Mouse (Mus musculus) heart, embryonic 11.5 days (tissue): ENCODE measurements around the gene Cyba. TPM values are rescaled to one million over a fixed set of nuclear protein-coding genes. Genes with fewer than 3 reads are reported as not detected.
A peak's percentile ranks its signal among the peaks of the same experiment; 100 is the strongest.

Experiments
- ATAC-seq: fragments of 200-750 bp; cut with Nextera tagmentation; replicated peaks from 2 replicates; pipeline ENCODE4 v1.8.0; 2017; ENCODE audit warnings: moderate library complexity; ENCODE audit not compliant: insufficient number of reproducible peaks, low FRiP score, low TSS enrichment
- H3K27ac ChIP-seq: fragments of 300-500 bp; sonication (generic); 2 replicates; pipeline ENCODE4 v1.5.1; 2014; ENCODE audit warnings: mild to moderate bottlenecking, low read depth, low read length
- H3K27me3 ChIP-seq: fragments of 300-500 bp; sonication (generic); 2 replicates; pipeline ENCODE4 v1.6.1; 2014; ENCODE audit warnings: mild to moderate bottlenecking, low read length, mixed read lengths; ENCODE audit not compliant: control insufficient read depth, insufficient read depth
- H3K36me3 ChIP-seq: fragments of 300-500 bp; sonication (generic); 2 replicates; pipeline ENCODE4 v1.6.1; 2014; ENCODE audit warnings: mild to moderate bottlenecking, low read length, moderate library complexity, mixed read lengths; ENCODE audit not compliant: control insufficient read depth, insufficient read depth
- H3K4me1 ChIP-seq: fragments of 300-500 bp; sonication (generic); 2 replicates; pipeline ENCODE4 v1.6.1; 2014; ENCODE audit warnings: low read length; ENCODE audit not compliant: control insufficient read depth, insufficient read depth
- H3K4me2 ChIP-seq: fragments of 300-500 bp; sonication (generic); 2 replicates; pipeline ENCODE4 v1.6.1; 2014; ENCODE audit warnings: mild to moderate bottlenecking, moderate library complexity
- H3K4me3 ChIP-seq: fragments of 300-500 bp; sonication (generic); 2 replicates; pipeline ENCODE4 v1.5.1; 2014; ENCODE audit warnings: low read depth, low read length
- H3K9ac ChIP-seq: fragments of 300-500 bp; sonication (generic); 2 replicates; pipeline ENCODE4 v1.6.1; 2014; ENCODE audit warnings: mild to moderate bottlenecking, low read depth, low read length, moderate library complexity
- H3K9me3 ChIP-seq: fragments of 300-500 bp; sonication (generic); replicated peaks from 2 replicates; pipeline ENCODE4 v1.6.1; 2016; ENCODE audit warnings: low read length; ENCODE audit not compliant: control insufficient read depth
- WGBS: fragments of 180-500 bp; shearing (Covaris S2); extraction: QIAGEN DNeasy Blood & Tissue Kit; methylation state at CpG from one replicate; pipeline ENCODE4 v1.1.7; 2014; ENCODE audit not compliant: insufficient replicate concordance; 5-methylcytosine and 5-hydroxymethylcytosine counted together
- polyA plus RNA-seq: library from polyadenylated mRNA; unstranded; fragments of >200 nt; fragmentation: Nextera tagmentation; extraction: Ambion mirVana; gene quantifications from 2 replicates; pipeline ENCODE4 v1.2.1, GENCODE M21; 2014

Gene Cyba
- polyA plus RNA-seq, 1 experiment from 2014 or later, result 174 TPM

DNA sequence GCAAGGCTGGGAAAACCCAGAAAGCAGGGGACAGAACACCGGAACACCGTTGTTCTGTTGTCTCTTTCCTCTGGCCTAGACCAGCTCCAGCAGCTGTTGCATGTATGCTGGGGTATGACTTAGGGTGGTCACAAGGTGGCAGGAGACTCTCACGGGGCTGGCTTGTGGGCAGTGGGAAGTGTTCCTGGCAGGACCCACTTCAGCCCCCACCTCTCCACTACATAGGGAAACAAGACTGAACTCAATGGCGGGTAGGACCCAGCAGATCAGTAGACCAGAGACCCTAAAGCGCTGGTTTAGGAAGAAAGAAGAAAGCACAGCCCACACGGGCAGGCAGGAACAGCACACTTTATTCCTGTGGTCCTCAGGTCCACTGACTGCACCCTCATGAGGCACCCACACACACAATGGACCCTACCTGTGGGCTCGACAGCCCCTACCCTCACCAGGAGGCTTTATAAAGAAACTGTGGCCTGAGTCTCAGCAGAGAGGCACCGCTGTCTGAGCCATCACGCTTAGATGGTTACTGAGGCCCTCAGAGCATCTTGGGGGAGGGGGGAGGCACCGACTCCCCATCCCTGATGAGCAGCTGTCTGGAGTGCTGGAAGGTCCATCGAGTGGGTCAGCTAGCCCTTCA, 657 bp upstream of the Cyba start:
- ATAC-seq, result peak; percentile 12; the same call in 1 of the 2 replicates
- Histone ChIP-seq H3K4me1 (peaks cover 20% of the 10 kb centered on the region; the same call in 1 of the 2 replicates), H3K9ac (peak overlapping the region; percentile 81; the same call in 1 of the 2 replicates), H3K9me3 (no peaks in the 10 kb centered on the region), H3K4me3 (peak overlapping the region; percentile 65; the same call in 1 of the 2 replicates), H3K27me3 (no peaks in the 10 kb centered on the region), H3K4me2 (peak overlapping the region; percentile 96), H3K36me3 (peaks cover 14% of the 10 kb centered on the region), H3K27ac (peak overlapping the region; percentile 29; the same call in 1 of the 2 replicates)
- WGBS, result 65% methylated on average over 11 of the region's 11 CpGs

- Histone ChIP-seq H3K36me3 (peaks cover 11% of the 10 kb centered on the region), H3K9ac (peak overlapping the region; percentile 81), H3K4me2 (peak overlapping the region; percentile 96), H3K27me3 (no peaks in the 10 kb centered on the region), H3K4me3 (peak overlapping the region; percentile 65), H3K4me1 (peaks cover 13% of the 10 kb centered on the region; the same call in 1 of the 2 replicates), H3K27ac (peak overlapping the region; percentile 29; the same call in 1 of the 2 replicates), H3K9me3 (no peaks in the 10 kb centered on the region)
- 29% methylated on average over 18 of the region's 18 CpGs for WGBS
- ATAC-seq, result 0 out of 2 replicates have a peak, but pooled peaks have one; percentile 1
Measured at GRCm38 (mm10) chr8:122431694-122432442, 862 bp downstream of the Cyba start.

DNA sequence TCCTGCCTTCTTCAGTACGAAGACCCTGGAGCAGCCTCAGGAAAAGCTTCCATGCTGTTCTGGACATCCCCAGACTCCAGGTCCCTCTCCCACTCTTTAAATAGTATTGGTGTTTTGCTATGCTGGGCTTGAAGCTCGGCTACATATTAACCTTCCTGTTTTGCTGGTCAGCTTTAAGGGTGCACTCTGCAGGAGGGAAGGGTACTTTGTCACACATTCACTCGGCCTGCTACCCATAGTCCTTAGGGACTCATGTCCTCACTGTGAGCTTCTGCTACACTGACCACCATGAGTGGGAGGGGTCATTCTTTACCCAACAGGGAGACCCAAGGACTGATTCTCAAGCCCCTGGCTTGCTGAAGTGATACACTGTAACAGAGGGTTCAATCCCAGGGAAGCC, 2.1 kb downstream of the Cyba start:
- no peaks in the 10 kb centered on the region; the same call in 1 of the 2 replicates for H3K36me3 ChIP-seq
- no peak overlapping the region for H3K27ac ChIP-seq
- peaks cover 13% of the 10 kb centered on the region; the same call in 1 of the 2 replicates for H3K4me1 ChIP-seq
- H3K4me2 ChIP-seq, result no peak overlapping the region
- no peak for ATAC-seq
- no peak overlapping the region for H3K4me3 ChIP-seq
- no peaks in the 10 kb centered on the region for H3K9me3 ChIP-seq
- no peak overlapping the region for H3K9ac ChIP-seq
- WGBS, result 79% methylated on average over 3 of the region's 3 CpGs
- no peaks in the 10 kb centered on the region for H3K27me3 ChIP-seq

GRCm38 (mm10) chr8:122430058-122430636, 2.6 kb downstream of the Cyba start:
- H3K4me2 ChIP-seq, result no peak overlapping the region
- H3K27ac ChIP-seq, result no peak overlapping the region
- no peak overlapping the region for H3K4me3 ChIP-seq
- H3K9ac ChIP-seq, result no peak overlapping the region
- peaks cover 13% of the 10 kb centered on the region; the same call in 1 of the 2 replicates for H3K4me1 ChIP-seq
- H3K36me3 ChIP-seq, result no peaks in the 10 kb centered on the region; the same call in 1 of the 2 replicates
- ATAC-seq, result no peak
- no peaks in the 10 kb centered on the region for H3K9me3 ChIP-seq
- WGBS, result 75% methylated on average over 10 of the region's 10 CpGs
- H3K27me3 ChIP-seq, result no peaks in the 10 kb centered on the region

- ATAC-seq, result no peak
- no peaks in the 10 kb centered on the region; the same call in 1 of the 2 replicates for H3K36me3 ChIP-seq
- H3K4me1 ChIP-seq, result peaks cover 20% of the 10 kb centered on the region
- WGBS, result 88% methylated on average over 9 of the region's 9 CpGs
- H3K27me3 ChIP-seq, result no peaks in the 10 kb centered on the region
- H3K4me3 ChIP-seq, result no peak overlapping the region
- no peak overlapping the region for H3K4me2 ChIP-seq
- no peaks in the 10 kb centered on the region for H3K9me3 ChIP-seq
- H3K9ac ChIP-seq, result no peak overlapping the region
- no peak overlapping the region for H3K27ac ChIP-seq
Measured at GRCm38 (mm10) chr8:122428163-122428562, 4.6 kb downstream of the Cyba start.

DNA sequence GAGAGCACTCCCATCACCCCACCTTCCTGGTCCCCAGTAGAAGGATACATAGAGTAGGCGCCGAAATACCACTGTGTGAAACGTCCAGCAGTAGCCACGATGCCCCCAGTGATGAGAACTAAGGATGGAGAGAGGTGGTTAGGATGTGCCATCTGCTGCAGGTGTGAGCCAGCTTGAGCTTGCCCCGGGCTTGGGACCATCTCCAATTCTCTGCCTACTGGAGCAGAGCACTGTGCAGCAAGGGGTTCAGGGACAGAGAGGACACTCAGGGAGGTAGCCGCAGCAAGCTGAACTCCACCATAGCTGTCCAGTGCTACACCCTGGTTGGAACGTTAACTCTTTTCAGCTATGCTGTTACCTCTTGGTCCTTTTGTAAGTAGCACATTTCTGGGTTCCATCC, 5.1 kb downstream of the Cyba start:
- H3K36me3 ChIP-seq, result no peaks in the 10 kb centered on the region; the same call in 1 of the 2 replicates
- ATAC-seq, result no peak

DNA sequence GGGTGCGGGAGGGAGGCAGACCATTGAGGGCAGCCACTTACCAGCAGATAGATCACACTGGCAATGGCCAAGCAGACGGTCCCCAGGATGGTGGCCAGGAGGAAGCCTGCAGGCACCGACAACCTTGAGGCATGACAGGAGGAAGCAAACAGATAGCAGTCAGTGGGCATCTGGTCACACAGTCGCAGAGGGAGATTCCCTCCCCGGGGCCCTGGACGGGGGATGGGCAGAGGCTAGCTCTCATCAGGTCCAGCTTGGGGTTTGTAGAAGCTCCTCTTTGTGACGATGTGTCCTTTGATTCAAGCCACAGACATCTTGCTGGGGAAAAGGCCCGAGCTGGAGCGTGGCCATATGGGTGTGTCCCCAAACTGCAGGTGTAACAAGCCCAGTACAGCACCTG, 6.6 kb downstream of the Cyba start:
- H3K36me3 ChIP-seq, result no peaks in the 10 kb centered on the region; the same call in 1 of the 2 replicates
- 55% methylated on average over 9 of the region's 9 CpGs for WGBS
- ATAC-seq, result no peak

More for the DNA sequence above, 5.1 kb downstream of the Cyba start:
- Histone ChIP-seq H3K4me2 (no peak overlapping the region), H3K4me3 (no peak overlapping the region), H3K27ac (no peak overlapping the region), H3K27me3 (no peaks in the 10 kb centered on the region), H3K4me1 (peaks cover 14% of the 10 kb centered on the region), H3K9ac (no peak overlapping the region), H3K9me3 (no peaks in the 10 kb centered on the region)
- 84% methylated on average over 7 of the region's 7 CpGs for WGBS

GRCm38 (mm10) chr8:122423659-122424058, 9.1 kb downstream of the Cyba start:
- Histone ChIP-seq H3K4me2 (no peak overlapping the region), H3K27ac (no peak overlapping the region), H3K9ac (no peak overlapping the region), H3K27me3 (no peaks in the 10 kb centered on the region), H3K4me3 (no peak overlapping the region), H3K9me3 (no peaks in the 10 kb centered on the region), H3K4me1 (peaks cover 8% of the 10 kb centered on the region), H3K36me3 (no peaks in the 10 kb centered on the region; the same call in 1 of the 2 replicates)
- WGBS, result 52% methylated on average over 5 of the region's 5 CpGs
- ATAC-seq, result no peak

More for the DNA sequence above, 6.6 kb downstream of the Cyba start:
- Histone ChIP-seq H3K4me3 (no peak overlapping the region), H3K9ac (no peak overlapping the region), H3K27me3 (no peaks in the 10 kb centered on the region), H3K27ac (no peak overlapping the region), H3K9me3 (no peaks in the 10 kb centered on the region), H3K4me1 (peaks cover 8% of the 10 kb centered on the region), H3K4me2 (no peak overlapping the region)
